Mouse (Mus musculus) erythroblast, embryonic 14.5 days (primary cell): Measurements from ENCODE around the gene Vrk1. TPM values are rescaled to one million over a fixed set of nuclear protein-coding genes. Genes with fewer than 3 reads are reported as not detected.

Source experiments
- H3K27me3 ChIP-seq: 2 replicates; pipeline ENCODE4 v1.6.1; 2012; ENCODE audit warnings: inconsistent platforms; ENCODE audit not compliant: control insufficient read depth
- H3K36me3 ChIP-seq: 2 replicates; pipeline ENCODE4 v1.6.1; 2012; ENCODE audit warnings: mild to moderate bottlenecking, inconsistent platforms; ENCODE audit not compliant: control insufficient read depth
- H3K4me1 ChIP-seq: 2 replicates; pipeline ENCODE4 v1.6.1; 2012; ENCODE audit warnings: inconsistent platforms; ENCODE audit not compliant: control insufficient read depth
- H3K4me3 ChIP-seq: replicated peaks from 2 replicates; pipeline ENCODE3; 2012; ENCODE audit warnings: moderate library complexity, mild to moderate bottlenecking, inconsistent platforms
- H3K9me3 ChIP-seq: 2 replicates; pipeline ENCODE4 v1.6.1; 2012; ENCODE audit warnings: low read length, inconsistent platforms, mixed read lengths; ENCODE audit not compliant: control insufficient read depth
- GATA1 ChIP-seq: IDR thresholded peaks from 2 replicates; pipeline ENCODE4 v1.6.1; 2012; ENCODE audit warnings: low read length, inconsistent platforms, mixed read lengths
- TAL1 ChIP-seq: IDR thresholded peaks from 3 replicates; pipeline ENCODE4 v1.6.1; 2012; ENCODE audit warnings: low read length, inconsistent platforms, mixed read lengths
- polyA plus RNA-seq: library from polyadenylated mRNA; stranded (reverse); fragments of >175 nt; gene quantifications from 2 replicates; pipeline ENCODE4 v1.2.3, GENCODE M21; 2012

The Vrk1 gene
- 5.3 and 6.7 TPM in 2 replicates for polyA plus RNA-seq

GRCm38 (mm10) chr12:106010065-106010915 is at the start of gene Vrk1:
Gene Vrk1 (plus strand): TSS chr12:106010228.
- Histone ChIP-seq H3K4me1 (peaks cover 72% of the 10 kb centered on the region), H3K36me3 (peaks cover 30% of the 10 kb centered on the region), H3K27me3 (no peaks in the 10 kb centered on the region), H3K9me3 (peaks cover 2% of the 10 kb centered on the region; the same call in 1 of the 2 replicates), H3K4me3 (peak within 1 kb of the TSS; percentile 97)
- TF ChIP-seq TAL1 (no peak), GATA1 (no peak)

GRCm38 (mm10) chr12:105960592-105961330 is 49.3 kb upstream of the Vrk1 start:
- H3K4me3 ChIP-seq = no peak overlapping the region
- no peaks in the 10 kb centered on the region for H3K36me3 ChIP-seq
- H3K9me3 ChIP-seq = no peaks in the 10 kb centered on the region
- H3K27me3 ChIP-seq = peaks cover 80% of the 10 kb centered on the region
- peaks cover 15% of the 10 kb centered on the region for H3K4me1 ChIP-seq
- TF ChIP-seq TAL1 (no peak), GATA1 (no peak)

DNA sequence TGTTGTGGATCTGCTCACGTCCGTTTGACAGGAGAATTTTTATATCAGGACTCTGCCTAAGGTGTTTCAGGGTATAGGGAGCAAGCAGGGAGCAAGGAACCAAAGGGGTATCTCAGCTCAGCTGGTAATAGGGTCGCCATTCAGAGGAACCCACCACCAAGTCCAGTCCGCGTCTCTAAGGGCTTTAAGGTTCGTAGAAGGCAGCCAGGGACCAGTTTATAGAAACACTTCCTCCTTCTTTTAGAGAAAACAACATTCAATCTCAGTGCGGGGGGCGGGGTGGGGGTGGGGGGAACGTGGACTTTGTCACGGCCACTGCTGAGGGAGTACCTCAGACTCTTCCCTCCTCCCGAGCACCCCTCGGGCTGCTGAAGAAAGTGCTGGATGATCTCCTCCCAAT is 48.4 kb upstream of the Vrk1 start:
- TF ChIP-seq TAL1 = no peak
- no peak for TF ChIP-seq GATA1
- Histone ChIP-seq H3K4me3 (no peak overlapping the region), H3K36me3 (no peaks in the 10 kb centered on the region), H3K9me3 (no peaks in the 10 kb centered on the region), H3K27me3 (peaks cover 85% of the 10 kb centered on the region), H3K4me1 (peaks cover 13% of the 10 kb centered on the region)

GRCm38 (mm10) chr12:105962103-105963011 is 47.7 kb upstream of the Vrk1 start:
- TF ChIP-seq TAL1 = no peak
- Histone ChIP-seq H3K9me3 (no peaks in the 10 kb centered on the region), H3K27me3 (peaks cover 92% of the 10 kb centered on the region), H3K4me1 (peaks cover 13% of the 10 kb centered on the region), H3K4me3 (peak overlapping the region; percentile 62), H3K36me3 (no peaks in the 10 kb centered on the region)

- peak overlapping the region; percentile 62 for H3K4me3 ChIP-seq
- no peak for TF ChIP-seq GATA1
- no peak for TF ChIP-seq TAL1
- peaks cover 15% of the 10 kb centered on the region for H3K4me1 ChIP-seq
- H3K27me3 ChIP-seq = peaks cover 94% of the 10 kb centered on the region
- no peaks in the 10 kb centered on the region for H3K9me3 ChIP-seq
- no peaks in the 10 kb centered on the region for H3K36me3 ChIP-seq
Observed at GRCm38 (mm10) chr12:105963012-105963572, 46.9 kb upstream of the Vrk1 start.

- peaks cover 2% of the 10 kb centered on the region for H3K9me3 ChIP-seq
- no peaks in the 10 kb centered on the region for H3K36me3 ChIP-seq
- no peak for TF ChIP-seq TAL1
- TF ChIP-seq GATA1 = no peak
- H3K27me3 ChIP-seq = peaks cover 82% of the 10 kb centered on the region
- H3K4me1 ChIP-seq = peaks cover 15% of the 10 kb centered on the region
- H3K4me3 ChIP-seq = no peak overlapping the region
Observed at GRCm38 (mm10) chr12:105966887-105967637, 43.0 kb upstream of the Vrk1 start.

DNA sequence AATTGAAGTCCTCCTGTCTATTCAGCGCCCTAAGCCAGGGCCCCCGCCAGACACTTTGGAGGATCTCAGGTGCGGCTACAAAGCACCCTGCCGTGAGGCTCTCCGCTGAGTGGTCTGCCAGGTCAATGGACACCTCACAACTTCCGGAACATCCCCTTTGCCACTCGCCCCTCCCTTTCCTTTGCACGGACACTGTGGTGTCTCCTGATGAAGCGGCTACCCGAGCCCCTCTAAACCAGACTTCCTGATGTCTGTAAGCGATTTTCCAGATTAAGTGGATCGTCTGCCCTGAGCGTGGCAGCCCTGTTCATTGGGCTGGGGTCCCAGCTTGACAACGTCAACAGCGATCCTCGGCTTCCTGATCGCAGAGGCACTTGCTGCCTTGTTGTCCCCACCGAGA is 42.2 kb upstream of the Vrk1 start:
- Histone ChIP-seq H3K27me3 (peaks cover 76% of the 10 kb centered on the region), H3K36me3 (no peaks in the 10 kb centered on the region), H3K4me1 (peaks cover 9% of the 10 kb centered on the region), H3K4me3 (no peak overlapping the region), H3K9me3 (peaks cover 6% of the 10 kb centered on the region)
- TF ChIP-seq GATA1 (no peak), TAL1 (no peak)

GRCm38 (mm10) chr12:105971182-105971581 is 38.8 kb upstream of the Vrk1 start:
- peaks cover 1% of the 10 kb centered on the region for H3K4me1 ChIP-seq
- peaks cover 52% of the 10 kb centered on the region for H3K27me3 ChIP-seq
- H3K36me3 ChIP-seq = no peaks in the 10 kb centered on the region
- no peak overlapping the region for H3K4me3 ChIP-seq
- peaks cover 6% of the 10 kb centered on the region for H3K9me3 ChIP-seq
- TF ChIP-seq TAL1 (no peak), GATA1 (no peak)
